Mouse (Mus musculus): ENCODE results near the gene Usp6nl.

Usp6nl gene

DNA sequence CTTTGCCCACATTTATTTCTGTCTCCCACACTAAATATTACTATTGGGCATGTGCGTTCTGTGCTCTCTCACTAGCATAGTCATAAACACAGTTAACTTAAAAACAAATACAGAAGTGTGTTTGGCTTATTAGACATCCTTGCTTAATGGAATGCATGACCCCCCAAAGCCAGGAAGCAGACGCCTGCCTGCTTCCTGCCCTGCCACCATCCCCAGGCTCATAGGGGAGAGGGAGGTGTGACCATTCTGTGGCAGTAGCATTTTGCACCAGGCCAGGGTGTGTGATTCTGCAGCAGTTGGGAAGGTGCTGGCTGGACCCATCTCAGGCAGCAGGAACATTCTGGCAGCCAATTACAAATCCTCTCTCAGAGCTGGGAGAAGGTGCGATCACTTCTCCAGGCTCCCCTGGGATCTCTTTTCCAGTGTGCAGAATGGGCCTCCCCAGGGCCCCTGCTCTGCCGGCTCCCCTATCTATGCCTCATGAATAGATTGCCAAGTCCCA, 148.7 kb downstream of the Usp6nl start:
- peak; percentile 42 for DNase-seq (ENCODE audit: low read depth)

DNA sequence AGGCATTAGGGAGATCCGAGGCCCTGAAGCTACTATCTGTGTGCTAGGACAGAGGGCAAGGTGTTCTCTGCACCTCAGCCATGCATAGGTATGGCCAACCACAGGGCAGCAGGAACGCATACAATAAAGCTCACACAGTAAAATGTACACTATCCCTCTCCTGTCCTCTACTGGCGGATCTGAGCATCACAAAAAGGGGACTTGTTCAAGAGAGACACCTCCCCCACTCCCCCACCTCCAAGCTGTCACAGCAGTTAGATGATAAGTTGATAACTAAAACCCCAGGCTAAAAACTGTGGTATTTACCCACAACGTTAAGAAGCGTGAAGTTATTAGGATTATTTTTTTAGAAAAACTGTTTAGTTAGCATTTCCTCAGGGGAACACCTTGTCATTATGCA, 151.4 kb downstream of the Usp6nl start:
- DNase-seq (ENCODE audit: low read depth), result peak; percentile 35

DNA sequence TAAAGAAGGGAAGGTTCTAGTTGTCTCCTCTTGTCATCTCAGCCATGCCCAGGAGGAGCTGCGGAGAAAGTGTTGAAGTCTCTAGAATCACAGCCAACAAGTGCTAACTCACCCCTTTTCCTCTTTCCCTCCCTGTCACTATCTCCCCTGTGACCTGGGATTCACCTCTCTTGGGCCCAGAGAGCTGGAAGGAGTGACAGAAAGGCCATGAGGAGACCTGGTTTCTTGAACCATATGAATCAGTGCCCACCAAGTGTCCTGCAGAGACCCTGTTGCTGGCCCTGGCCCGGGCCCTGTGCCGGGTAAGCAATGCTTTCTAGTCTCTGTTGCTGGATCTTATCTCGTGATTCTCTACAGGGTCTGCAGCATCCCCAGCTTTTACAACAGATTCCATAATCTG, 155.4 kb downstream of the Usp6nl start:
- no peak for DNase-seq (ENCODE audit: low read depth)

DNA sequence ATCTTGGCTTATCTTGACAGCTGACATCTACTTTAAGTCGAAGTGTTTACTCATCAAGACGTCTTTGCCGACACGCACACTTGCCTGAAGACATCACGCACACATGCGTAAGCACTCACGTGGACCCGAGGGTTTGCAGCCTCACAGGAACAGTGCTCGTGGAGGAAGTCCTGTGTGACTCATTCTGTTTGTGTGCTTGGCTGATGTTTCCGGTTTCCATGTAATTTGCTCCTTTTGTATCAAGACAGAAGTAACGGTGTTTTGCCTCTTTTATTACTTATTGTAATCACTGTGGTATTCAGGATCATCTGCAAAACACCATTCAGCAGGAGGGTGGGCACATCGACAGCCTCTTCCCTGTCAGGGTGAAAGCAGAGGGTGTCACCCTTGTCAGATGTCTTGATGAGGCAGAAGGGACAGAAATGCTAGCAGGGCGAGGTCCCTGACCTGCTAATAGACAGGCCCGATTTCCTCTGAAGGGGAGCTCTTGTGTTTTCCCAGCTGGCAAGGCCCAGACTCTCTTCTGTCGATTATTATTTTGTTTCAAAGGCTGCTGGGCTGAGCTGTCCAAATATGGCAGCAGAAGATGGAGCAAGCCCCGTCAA, 156.0 kb downstream of the Usp6nl start:
- DNase-seq (ENCODE audit: low read depth), result peak; percentile 92

DNA sequence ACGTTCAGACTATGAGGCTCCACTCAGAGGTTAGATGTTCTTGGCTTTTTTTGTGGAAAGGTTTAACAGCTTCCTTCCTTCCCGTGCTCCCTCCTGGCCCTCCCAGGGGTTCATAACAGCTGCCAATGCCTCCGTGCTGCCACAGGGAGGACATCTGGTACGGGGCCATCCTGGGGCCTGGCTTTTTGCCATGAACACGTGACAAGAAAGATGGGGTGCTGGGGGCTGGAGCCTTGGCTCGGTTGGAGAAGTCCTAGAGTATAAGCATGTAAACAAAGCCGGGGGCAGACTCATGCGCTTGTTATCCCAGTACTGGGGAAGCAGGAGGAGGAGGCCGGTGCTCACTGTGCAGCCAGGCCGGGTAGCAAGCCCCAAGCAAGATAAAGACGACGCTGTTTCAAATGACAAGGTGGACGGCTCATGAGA, 156.5 kb downstream of the Usp6nl start:
- peak; percentile 61 for DNase-seq (ENCODE audit: low read depth)

DNA sequence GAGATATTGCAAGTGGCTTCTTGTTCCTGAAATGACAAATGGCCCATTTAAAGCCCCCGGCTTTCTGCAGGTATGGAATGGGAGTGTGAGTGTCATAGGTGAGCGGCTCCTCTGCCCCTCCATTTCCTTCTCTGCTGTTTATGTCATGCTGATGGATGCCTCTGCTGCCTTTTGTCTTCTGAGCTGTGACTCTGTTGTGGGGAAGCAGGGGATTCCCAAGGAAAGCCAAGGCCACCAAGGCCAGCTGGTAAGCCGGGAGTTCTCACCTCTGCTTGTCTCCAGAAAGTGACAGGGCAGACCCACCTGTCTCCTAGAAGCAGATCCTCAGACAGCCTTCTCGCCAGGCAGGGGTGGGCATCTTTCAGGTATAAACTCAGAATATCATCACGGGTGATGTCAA, 157.2 kb downstream of the Usp6nl start:
- DNase-seq (ENCODE audit: low read depth), result no peak

DNA sequence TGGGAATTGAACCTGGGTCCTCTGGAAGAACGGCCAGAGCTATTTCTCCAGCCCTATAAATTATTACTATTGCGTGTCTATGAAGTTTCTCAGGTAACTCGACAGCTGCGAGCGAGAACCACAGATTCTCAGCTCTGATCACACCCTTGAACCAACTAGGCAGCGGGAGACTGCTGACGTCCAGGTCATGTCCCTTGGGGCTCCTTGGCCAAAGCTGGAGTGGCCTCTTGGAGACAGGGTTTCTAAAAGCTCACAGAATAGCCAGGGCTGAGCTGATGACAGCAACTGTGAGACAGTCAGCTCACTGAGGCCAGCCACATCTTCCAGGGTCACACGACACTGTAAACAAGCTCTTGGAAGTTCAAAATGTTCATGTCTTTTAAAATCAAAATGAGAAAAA, 159.5 kb downstream of the Usp6nl start:
- no peak for DNase-seq (ENCODE audit: low read depth)

DNA sequence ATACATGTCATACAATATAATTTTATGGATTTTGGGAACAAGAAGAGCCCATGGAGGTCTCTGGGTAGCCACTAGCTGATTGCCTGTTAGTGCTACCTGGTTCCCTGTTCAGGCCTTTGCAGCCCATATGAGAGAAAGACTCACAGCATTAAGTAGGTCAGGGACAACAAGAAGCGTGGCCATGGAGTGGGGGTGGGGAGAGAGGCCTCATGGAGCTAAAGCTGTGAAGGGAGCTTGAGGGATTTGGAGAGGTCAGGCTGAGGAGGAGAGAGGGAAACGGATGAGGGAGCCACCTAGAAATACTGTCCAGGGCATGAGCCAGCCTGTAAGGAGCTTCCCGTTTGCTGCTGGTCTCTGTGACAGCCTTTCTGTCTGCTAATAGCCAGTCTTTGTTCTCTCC, 159.9 kb downstream of the Usp6nl start:
- no peak for DNase-seq (ENCODE audit: low read depth)

DNA sequence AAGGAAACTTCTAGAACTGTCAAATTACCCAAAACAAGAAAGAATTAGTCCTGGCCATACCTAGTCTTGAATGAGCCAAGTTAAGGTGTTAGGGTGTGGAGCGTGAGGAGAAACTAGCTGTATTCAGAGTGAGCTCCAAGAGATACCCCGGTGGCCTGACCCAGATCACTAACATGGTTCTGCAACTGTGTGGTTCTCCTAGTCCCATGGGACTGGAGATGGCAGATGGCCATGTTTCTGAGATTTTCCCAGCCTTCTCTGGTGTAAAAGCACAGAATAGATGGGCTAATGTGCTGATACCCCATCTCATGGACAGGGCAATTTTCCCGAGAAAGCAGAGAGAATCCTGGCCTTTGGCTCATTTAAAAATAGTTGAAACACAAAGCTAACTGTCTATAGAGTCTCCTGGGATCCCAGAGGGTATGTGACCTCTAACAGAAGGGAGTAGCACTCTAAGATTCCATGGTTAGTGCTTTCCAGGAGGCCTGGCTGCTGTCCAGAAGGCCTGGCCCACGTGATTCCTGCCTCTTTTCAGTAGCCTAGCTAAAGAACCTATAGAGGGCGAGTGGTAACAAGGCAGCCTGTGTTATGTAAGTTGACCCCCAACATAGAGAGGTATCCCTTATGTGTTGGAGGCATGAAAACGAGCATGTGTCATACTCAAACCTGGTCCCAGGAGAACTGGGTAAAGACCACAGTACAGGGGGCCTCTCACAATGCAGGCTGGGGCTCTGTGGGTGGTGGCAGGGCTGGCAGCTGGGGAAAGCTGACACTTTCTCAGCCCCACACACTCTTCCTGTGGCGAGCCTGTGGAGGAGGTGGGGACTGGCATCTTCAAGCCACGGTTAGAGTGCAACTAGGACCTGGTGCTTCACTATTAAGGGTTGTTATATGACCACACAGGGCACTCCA, 160.9 kb downstream of the Usp6nl start:
- peak; percentile 52 for DNase-seq (ENCODE audit: low read depth)

DNA sequence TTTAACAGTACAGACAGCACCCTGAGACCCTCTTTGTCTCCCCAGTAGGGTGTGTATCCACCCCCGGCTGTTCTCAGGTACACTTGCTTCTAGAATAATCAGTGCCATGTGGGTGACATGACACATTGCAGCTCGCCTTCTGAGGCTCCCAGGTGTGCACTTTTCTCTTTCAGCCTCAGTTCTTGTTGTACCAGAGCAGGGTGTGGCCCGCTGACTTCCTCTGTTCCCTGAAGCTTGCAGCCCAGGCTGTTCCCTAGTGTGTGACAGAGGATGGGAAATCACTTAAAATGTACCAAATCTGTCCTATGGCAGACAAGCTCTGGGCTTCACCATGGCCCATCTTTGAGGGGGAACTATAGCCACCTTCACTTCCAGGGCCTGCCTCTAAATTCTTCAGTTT, 161.7 kb downstream of the Usp6nl start:
- DNase-seq (ENCODE audit: low read depth), result no peak

DNA sequence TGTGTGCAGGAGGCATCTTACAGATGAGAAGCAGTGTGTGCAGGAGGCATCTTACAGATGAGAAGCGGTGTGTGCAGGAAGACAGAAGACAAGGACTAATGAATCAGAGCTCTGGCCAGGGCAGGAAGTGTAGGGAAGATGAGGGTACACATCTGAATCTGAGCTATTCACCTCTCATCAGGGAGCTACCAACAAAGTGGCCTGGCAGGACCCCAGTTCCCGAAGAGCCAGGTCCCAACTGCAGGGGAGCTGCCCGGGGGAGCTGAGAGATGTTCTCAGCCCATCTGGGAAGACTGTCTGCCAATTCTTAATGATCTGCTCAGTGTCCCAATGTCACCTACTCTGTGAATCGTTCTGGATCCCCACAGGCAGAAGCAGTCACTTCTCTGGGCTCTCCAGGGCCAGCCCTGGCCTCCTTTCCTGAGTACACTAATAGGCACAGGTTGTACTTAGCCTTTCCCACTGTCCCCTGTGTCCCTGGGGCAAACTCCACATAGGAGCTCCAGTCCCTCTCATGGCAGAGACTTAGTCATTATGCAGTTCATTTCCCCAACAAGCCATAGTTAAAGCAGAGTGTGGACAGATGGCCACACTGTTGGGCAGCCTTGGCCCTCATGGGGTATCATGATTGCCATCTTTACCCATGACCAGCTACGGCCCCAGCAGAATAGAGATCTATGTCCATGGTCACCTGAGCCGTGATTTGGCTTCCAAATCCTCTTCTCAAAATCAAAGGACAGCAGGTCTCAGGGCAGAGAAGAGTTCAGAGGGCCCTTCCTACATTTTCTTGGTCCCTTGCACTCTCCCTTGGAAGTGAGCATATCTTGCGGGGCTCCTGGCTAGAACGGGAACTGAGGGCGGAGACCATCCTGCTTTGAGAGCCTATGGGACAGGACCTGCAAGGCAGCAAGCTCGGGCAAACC, 165.4 kb downstream of the Usp6nl start:
- no peak for DNase-seq (ENCODE audit: low read depth)

DNA sequence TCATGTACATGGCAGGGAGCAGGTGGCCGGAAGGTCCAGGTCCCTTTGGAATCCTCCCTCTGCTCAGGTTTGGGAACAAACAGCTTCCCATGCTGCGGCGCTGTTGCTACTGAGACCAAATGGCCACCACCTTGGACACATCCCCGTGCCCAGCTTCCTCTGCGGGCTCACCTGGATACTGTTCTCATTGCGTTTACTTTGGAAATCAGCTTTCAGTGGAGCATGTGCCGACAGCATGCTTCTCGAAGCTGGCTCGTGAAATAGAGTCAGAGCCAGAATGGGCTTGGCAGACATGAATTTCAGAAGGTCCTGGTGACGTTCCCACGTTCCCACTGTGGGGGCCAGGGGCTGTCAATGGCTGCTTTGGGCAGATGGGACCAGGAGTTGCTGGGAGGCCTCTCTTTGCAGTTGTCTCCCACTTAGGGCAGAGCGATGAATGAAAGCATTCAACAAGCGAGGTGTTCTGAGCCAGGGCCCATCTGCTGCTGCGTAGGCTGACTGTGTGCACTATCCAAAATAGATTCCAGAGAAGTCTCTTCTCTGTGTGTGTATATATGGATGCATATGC, 166.1 kb downstream of the Usp6nl start:
- DNase-seq (ENCODE audit: low read depth), result no peak

DNA sequence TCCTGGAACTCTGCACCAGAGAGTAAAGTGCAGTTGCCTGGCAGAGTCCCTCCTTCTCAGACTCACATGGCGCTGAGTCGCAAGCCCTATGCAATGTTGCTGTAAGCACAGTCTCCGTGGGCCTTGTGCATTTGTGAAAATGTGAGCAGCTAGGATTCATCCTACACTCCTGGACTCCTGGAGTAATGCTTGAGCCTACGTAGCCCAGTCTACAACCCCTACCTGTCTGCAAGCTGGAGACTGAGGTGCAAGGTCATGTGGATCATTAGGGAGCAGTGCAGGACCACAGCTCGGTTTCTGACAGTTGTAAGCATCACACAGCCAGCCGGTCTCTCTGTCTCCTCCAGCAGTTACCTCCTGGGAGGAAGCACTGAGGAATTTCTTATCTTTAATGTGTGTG, 167.6 kb downstream of the Usp6nl start:
- DNase-seq (ENCODE audit: low read depth), result no peak

DNA sequence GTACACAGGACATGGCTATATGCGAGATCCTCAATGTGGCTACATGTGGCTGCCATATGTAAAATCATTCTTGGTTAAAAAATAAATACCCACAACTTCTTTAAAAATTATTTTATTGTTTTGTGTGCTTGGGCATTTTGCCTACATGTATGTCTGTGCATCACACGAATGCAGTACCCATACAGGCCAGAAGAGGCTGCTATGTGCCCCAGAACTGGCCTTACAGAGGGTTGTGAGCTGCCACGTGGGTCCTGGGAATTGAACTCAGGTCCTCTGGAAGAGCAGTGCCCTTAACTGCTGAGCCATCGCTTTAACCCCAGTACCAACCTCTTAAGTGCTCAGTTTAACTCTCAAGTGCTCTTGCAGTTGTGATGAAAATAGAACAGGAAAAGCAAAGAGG, 168.4 kb downstream of the Usp6nl start:
- DNase-seq (ENCODE audit: low read depth), result peak; percentile 23

DNA sequence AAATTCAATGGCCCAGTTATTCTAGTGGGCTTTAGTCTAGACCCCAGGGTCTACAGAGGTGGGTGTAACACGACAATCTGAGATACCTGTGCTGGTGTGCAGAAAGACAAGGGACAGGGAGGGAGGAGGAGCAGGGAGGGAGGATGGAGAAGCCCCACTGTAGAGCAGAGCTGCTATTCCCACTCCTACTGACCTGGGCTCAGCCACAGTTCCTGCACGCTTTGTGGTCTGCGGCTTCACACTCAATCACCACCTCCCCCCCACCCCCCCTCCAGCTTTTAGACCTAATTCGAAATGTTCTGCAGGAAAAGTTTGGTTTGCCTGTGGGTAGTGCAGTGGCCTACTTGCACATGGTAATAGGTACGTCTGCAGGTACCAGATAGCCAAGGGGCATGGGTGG, 171.4 kb downstream of the Usp6nl start:
- peak; percentile 10 for DNase-seq (ENCODE audit: low read depth)

Measured in 416B (cell line).